Mouse (Mus musculus) CD8-positive naive resting alpha-beta T cell, adult 2 months (primary cell): ENCODE results near the gene Wwc2.

Experiments used
- DNase-seq, 2 experiments: peaks; one replicate each; pipeline ENCODE4 v3.0.0; 2022; ENCODE audit warnings: low read depth in 2 of 2, low spot score in 2 of 2

Wwc2 gene

GRCm38 (mm10) chr8:47941028-47941427, 49.7 kb downstream of the Wwc2 start:
- no peak for DNase-seq

GRCm38 (mm10) chr8:47939933-47940870, 50.5 kb downstream of the Wwc2 start:
- no peak for DNase-seq

- DNase-seq = no peak
These were observed 51.5 kb downstream of the Wwc2 start for GRCm38 (mm10) chr8:47939217-47939616.

GRCm38 (mm10) chr8:47936386-47936785, 54.3 kb downstream of the Wwc2 start:
- no peak for DNase-seq

- no peak for DNase-seq
These were observed 55.3 kb downstream of the Wwc2 start for GRCm38 (mm10) chr8:47935461-47935860.

- DNase-seq = no peak
These were observed 57.6 kb downstream of the Wwc2 start for GRCm38 (mm10) chr8:47933087-47933486.

- DNase-seq = no peak
These were observed 58.5 kb downstream of the Wwc2 start for GRCm38 (mm10) chr8:47932028-47932790.

- DNase-seq = no peak
These were observed 59.4 kb downstream of the Wwc2 start for GRCm38 (mm10) chr8:47931371-47931770.

GRCm38 (mm10) chr8:47929615-47930014, 61.1 kb downstream of the Wwc2 start:
- DNase-seq = no peak

- no peak for DNase-seq
These were observed 62.0 kb downstream of the Wwc2 start for GRCm38 (mm10) chr8:47928604-47929185.

- DNase-seq = no peak
These were observed 65.8 kb downstream of the Wwc2 start for GRCm38 (mm10) chr8:47924921-47925320.

- no peak for DNase-seq
These were observed 67.9 kb downstream of the Wwc2 start for GRCm38 (mm10) chr8:47922816-47923215.

GRCm38 (mm10) chr8:47922011-47922410, 68.7 kb downstream of the Wwc2 start:
- DNase-seq = no peak

- DNase-seq = no peak
These were observed 70.1 kb downstream of the Wwc2 start for GRCm38 (mm10) chr8:47920575-47921144.

GRCm38 (mm10) chr8:47917060-47918035, 73.4 kb downstream of the Wwc2 start:
- no peak for DNase-seq

GRCm38 (mm10) chr8:47915521-47915920, 75.2 kb downstream of the Wwc2 start:
- no peak for DNase-seq

GRCm38 (mm10) chr8:47914946-47915345, 75.8 kb downstream of the Wwc2 start:
- no peak for DNase-seq

- no peak for DNase-seq
These were observed 76.6 kb downstream of the Wwc2 start for GRCm38 (mm10) chr8:47914161-47914560.

GRCm38 (mm10) chr8:47913621-47914020, 77.1 kb downstream of the Wwc2 start:
- DNase-seq = no peak

- DNase-seq = no peak
These were observed 81.0 kb downstream of the Wwc2 start for GRCm38 (mm10) chr8:47909681-47910080.
